Mouse (Mus musculus): Measurements from ENCODE around the gene Rasal3. TPM values are rescaled to one million over a fixed set of nuclear protein-coding genes. Genes with fewer than 3 reads are reported as not detected.

Gene Rasal3
- polyA plus RNA-seq, 1 experiment from 2014 or later, result 1.5 TPM

DNA sequence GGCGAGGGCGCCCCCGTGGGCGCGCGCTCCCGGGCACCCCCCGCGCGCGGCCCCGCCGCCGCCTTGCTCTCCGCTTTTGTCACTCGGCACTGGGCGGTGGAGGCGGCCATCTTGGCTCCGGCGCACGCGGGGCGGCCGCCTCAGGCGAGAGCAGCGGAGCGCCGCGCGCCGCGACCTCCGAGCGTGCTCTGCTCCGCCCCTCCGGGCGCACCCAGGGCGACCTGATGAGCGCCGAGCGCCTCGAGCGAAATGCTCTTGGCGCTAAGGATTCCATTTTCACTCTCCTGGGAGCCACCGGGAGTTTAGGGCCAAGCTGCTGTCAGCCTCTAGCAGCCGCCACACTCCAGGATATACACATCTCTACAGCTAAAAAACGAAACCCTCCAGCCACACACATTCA is 39.1 kb downstream of the Rasal3 start:
- Histone ChIP-seq H3K4me1 (ENCODE audit: control insufficient read depth, insufficient read depth, low read length) (peaks cover 17% of the 10 kb centered on the region), H3K4me3 (ENCODE audit: low read depth, low read length) (peak overlapping the region; percentile 95), H3K27ac (ENCODE audit: low read length) (peak overlapping the region; percentile 52), H3K27me3 (ENCODE audit: control insufficient read depth, insufficient read depth, low read length) (no peaks in the 10 kb centered on the region), H3K9ac (replicated peaks; ENCODE audit: low read depth, low read length) (peak overlapping the region; percentile 97), H3K9me3 (ENCODE audit: control insufficient read depth, low read depth, low read length) (no peaks in the 10 kb centered on the region), H3K36me3 (ENCODE audit: control insufficient read depth, insufficient read depth, low read length) (peaks cover 27% of the 10 kb centered on the region), H3K4me2 (replicated peaks; ENCODE audit: low read depth, low read length) (peak overlapping the region; percentile 49)
- peak; percentile 91 for ATAC-seq (ENCODE audit: insufficient number of reproducible peaks, insufficient read depth, low FRiP score, low read depth)
- WGBS, result under 1% methylated on average over 23 of the region's 47 CpGs

DNA sequence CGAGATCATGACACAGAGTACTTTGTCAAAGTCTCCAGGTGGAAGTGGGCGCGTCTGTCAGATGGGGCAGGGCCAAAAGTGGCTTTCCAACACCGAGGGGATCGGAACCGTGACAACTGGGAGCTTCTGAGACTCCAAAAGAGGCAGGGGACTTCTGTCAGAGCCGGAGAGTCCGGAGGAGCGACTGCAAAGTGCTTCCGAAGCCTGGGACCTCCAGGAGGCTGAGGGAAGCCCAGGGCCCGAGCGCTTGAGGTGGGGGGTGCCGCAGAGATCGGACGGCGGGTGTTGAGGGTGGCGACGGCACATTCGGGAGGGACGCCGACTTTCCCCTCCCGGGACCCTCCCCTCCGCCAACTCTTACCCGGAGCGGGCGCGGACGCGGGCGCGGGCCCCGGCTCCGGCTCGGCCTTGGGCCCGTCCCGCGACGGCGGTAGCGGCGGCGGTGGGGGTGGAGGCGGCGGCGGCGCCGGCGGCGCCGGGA is 39.5 kb downstream of the Rasal3 start:
- Histone ChIP-seq H3K27ac (ENCODE audit: low read length) (peak overlapping the region; percentile 48), H3K4me2 (replicated peaks; ENCODE audit: low read depth, low read length) (peak overlapping the region; percentile 68), H3K9me3 (ENCODE audit: control insufficient read depth, low read depth, low read length) (no peaks in the 10 kb centered on the region), H3K4me1 (ENCODE audit: control insufficient read depth, insufficient read depth, low read length) (peaks cover 17% of the 10 kb centered on the region), H3K4me3 (ENCODE audit: low read depth, low read length) (peak overlapping the region; percentile 95), H3K36me3 (ENCODE audit: control insufficient read depth, insufficient read depth, low read length) (peaks cover 32% of the 10 kb centered on the region), H3K9ac (replicated peaks; ENCODE audit: low read depth, low read length) (peak overlapping the region; percentile 97), H3K27me3 (ENCODE audit: control insufficient read depth, insufficient read depth, low read length) (no peaks in the 10 kb centered on the region)
- WGBS, result under 1% methylated on average over 24 of the region's 50 CpGs
- ATAC-seq (ENCODE audit: insufficient number of reproducible peaks, insufficient read depth, low FRiP score, low read depth), result peak; percentile 39; the same call in 1 of the 2 replicates

DNA sequence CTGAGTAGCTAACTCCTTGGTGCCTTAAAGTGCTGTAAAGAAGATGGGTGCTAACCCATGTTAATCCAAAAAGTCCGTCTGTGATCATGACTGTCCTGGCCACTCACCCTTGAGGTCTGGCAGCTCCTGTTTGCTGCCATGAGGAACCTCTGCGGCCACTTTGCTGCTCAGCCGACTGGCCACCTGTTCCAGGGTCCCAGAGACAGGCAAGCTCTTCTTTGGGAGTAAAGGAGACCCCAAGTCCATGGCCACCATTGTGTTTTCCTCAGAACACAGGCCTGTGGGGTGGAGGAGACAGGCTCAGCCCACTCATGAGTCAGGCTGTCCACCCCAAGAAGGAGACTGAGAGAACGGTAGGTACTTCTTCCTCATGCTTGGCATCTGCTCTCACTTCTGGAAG is 40.7 kb downstream of the Rasal3 start:
- peak overlapping the region; percentile 95 for H3K4me3 ChIP-seq (ENCODE audit: low read depth, low read length)
- no peak overlapping the region for H3K27ac ChIP-seq (ENCODE audit: low read length)
- H3K4me2 ChIP-seq (replicated peaks; ENCODE audit: low read depth, low read length), result peak overlapping the region; percentile 68
- WGBS, result 82% methylated on average over 4 of the region's 4 CpGs
- H3K9ac ChIP-seq (replicated peaks; ENCODE audit: low read depth, low read length), result 0 out of 2 replicates have a peak overlapping the region, but pooled peaks have one; percentile 15
- H3K27me3 ChIP-seq (ENCODE audit: control insufficient read depth, insufficient read depth, low read length), result no peaks in the 10 kb centered on the region
- H3K36me3 ChIP-seq (ENCODE audit: control insufficient read depth, insufficient read depth, low read length), result peaks cover 44% of the 10 kb centered on the region
- ATAC-seq (ENCODE audit: insufficient number of reproducible peaks, insufficient read depth, low FRiP score, low read depth), result no peak
- peaks cover 17% of the 10 kb centered on the region for H3K4me1 ChIP-seq (ENCODE audit: control insufficient read depth, insufficient read depth, low read length)
- H3K9me3 ChIP-seq (ENCODE audit: control insufficient read depth, low read depth, low read length), result no peaks in the 10 kb centered on the region

GRCm38 (mm10) chr17:32359928-32360327 is 43.5 kb downstream of the Rasal3 start:
- Histone ChIP-seq H3K4me1 (ENCODE audit: control insufficient read depth, insufficient read depth, low read length) (peaks cover 15% of the 10 kb centered on the region), H3K27ac (ENCODE audit: low read length) (no peak overlapping the region), H3K4me3 (ENCODE audit: low read depth, low read length) (no peak overlapping the region), H3K4me2 (replicated peaks; ENCODE audit: low read depth, low read length) (no peak overlapping the region), H3K27me3 (ENCODE audit: control insufficient read depth, insufficient read depth, low read length) (no peaks in the 10 kb centered on the region), H3K9ac (replicated peaks; ENCODE audit: low read depth, low read length) (no peak overlapping the region), H3K36me3 (ENCODE audit: control insufficient read depth, insufficient read depth, low read length) (peaks cover 71% of the 10 kb centered on the region), H3K9me3 (ENCODE audit: control insufficient read depth, low read depth, low read length) (no peaks in the 10 kb centered on the region)
- ATAC-seq (ENCODE audit: insufficient number of reproducible peaks, insufficient read depth, low FRiP score, low read depth), result no peak
- 83% methylated on average over 17 of the region's 18 CpGs for WGBS

GRCm38 (mm10) chr17:32358943-32359340 is 44.4 kb downstream of the Rasal3 start:
- no peak overlapping the region for H3K9ac ChIP-seq (replicated peaks; ENCODE audit: low read depth, low read length)
- peaks cover 81% of the 10 kb centered on the region for H3K36me3 ChIP-seq (ENCODE audit: control insufficient read depth, insufficient read depth, low read length)
- no peaks in the 10 kb centered on the region for H3K9me3 ChIP-seq (ENCODE audit: control insufficient read depth, low read depth, low read length)
- H3K4me1 ChIP-seq (ENCODE audit: control insufficient read depth, insufficient read depth, low read length), result peaks cover 10% of the 10 kb centered on the region
- H3K4me3 ChIP-seq (ENCODE audit: low read depth, low read length), result no peak overlapping the region
- 91% methylated on average over 6 of the region's 6 CpGs for WGBS
- H3K27me3 ChIP-seq (ENCODE audit: control insufficient read depth, insufficient read depth, low read length), result no peaks in the 10 kb centered on the region
- no peak overlapping the region for H3K27ac ChIP-seq (ENCODE audit: low read length)
- no peak overlapping the region for H3K4me2 ChIP-seq (replicated peaks; ENCODE audit: low read depth, low read length)
- ATAC-seq (ENCODE audit: insufficient number of reproducible peaks, insufficient read depth, low FRiP score, low read depth), result no peak

GRCm38 (mm10) chr17:32358192-32358942 is 45.0 kb downstream of the Rasal3 start:
- peaks cover 81% of the 10 kb centered on the region for H3K36me3 ChIP-seq (ENCODE audit: control insufficient read depth, insufficient read depth, low read length)
- WGBS, result 93% methylated on average over 7 of the region's 7 CpGs
- no peaks in the 10 kb centered on the region for H3K9me3 ChIP-seq (ENCODE audit: control insufficient read depth, low read depth, low read length)
- H3K4me2 ChIP-seq (replicated peaks; ENCODE audit: low read depth, low read length), result no peak overlapping the region
- H3K9ac ChIP-seq (replicated peaks; ENCODE audit: low read depth, low read length), result no peak overlapping the region
- H3K4me3 ChIP-seq (ENCODE audit: low read depth, low read length), result no peak overlapping the region
- peaks cover 10% of the 10 kb centered on the region for H3K4me1 ChIP-seq (ENCODE audit: control insufficient read depth, insufficient read depth, low read length)
- no peaks in the 10 kb centered on the region for H3K27me3 ChIP-seq (ENCODE audit: control insufficient read depth, insufficient read depth, low read length)
- ATAC-seq (ENCODE audit: insufficient number of reproducible peaks, insufficient read depth, low FRiP score, low read depth), result no peak
- H3K27ac ChIP-seq (ENCODE audit: low read length), result no peak overlapping the region

DNA sequence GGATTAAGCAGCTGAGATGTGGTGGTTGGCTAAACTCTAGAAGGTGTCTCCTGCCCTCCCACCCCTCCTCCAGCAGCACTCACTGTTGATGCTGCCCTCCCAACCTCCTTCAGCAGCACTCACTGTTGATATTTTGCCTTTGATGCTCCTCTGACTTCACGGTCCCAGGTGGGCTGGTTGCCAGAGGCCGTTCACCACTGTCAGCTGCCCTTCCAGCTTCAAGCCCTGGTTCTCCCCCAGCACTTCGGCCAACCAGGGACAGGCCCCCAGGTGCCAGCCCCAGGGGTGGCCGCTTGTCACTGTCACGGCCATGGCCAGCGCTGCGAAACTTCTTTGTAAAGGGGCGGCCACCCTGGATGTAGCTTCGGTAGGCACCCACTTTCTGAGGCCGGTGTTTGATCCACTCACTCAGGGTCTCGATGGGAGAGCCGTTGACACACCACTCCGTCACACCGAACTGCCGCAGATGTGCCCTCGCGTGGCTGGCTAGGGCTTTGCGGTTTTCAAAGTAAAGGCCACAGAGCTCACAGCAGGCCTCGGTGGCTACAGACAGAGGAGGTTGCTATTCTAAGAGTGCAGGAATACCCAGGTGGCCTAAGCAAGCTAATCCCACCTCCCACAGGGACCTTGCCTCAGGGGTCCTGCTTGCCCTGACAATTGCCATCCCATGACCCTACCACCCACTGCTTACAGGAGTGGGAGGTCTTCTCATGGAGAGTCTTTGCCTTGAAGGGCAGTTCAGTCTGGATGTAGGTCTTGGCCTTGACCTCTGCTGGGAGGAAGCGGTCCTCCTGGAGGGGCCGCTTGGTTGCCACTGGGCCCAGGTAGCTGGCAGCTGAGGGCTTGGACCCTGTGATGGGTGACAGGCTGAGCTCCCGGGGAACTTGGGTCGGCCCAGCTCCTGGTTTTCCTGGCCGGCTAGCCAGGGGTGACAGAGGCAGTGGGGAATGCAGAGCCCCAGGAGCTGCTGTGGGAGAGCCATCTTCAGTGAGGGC is 46.3 kb downstream of the Rasal3 start:
- Histone ChIP-seq H3K36me3 (ENCODE audit: control insufficient read depth, insufficient read depth, low read length) (peaks cover 83% of the 10 kb centered on the region), H3K9me3 (ENCODE audit: control insufficient read depth, low read depth, low read length) (no peaks in the 10 kb centered on the region), H3K4me1 (ENCODE audit: control insufficient read depth, insufficient read depth, low read length) (no peaks in the 10 kb centered on the region), H3K4me2 (replicated peaks; ENCODE audit: low read depth, low read length) (no peak overlapping the region), H3K4me3 (ENCODE audit: low read depth, low read length) (no peak overlapping the region), H3K27ac (ENCODE audit: low read length) (no peak overlapping the region), H3K27me3 (ENCODE audit: control insufficient read depth, insufficient read depth, low read length) (no peaks in the 10 kb centered on the region), H3K9ac (replicated peaks; ENCODE audit: low read depth, low read length) (no peak overlapping the region)
- no peak for ATAC-seq (ENCODE audit: insufficient number of reproducible peaks, insufficient read depth, low FRiP score, low read depth)
- WGBS, result 85% methylated on average over 24 of the region's 24 CpGs

- H3K27me3 ChIP-seq (ENCODE audit: control insufficient read depth, insufficient read depth, low read length), result no peaks in the 10 kb centered on the region
- WGBS, result 85% methylated on average over 9 of the region's 9 CpGs
- H3K4me1 ChIP-seq (ENCODE audit: control insufficient read depth, insufficient read depth, low read length), result no peaks in the 10 kb centered on the region
- no peak overlapping the region for H3K9ac ChIP-seq (replicated peaks; ENCODE audit: low read depth, low read length)
- no peaks in the 10 kb centered on the region for H3K9me3 ChIP-seq (ENCODE audit: control insufficient read depth, low read depth, low read length)
- H3K4me2 ChIP-seq (replicated peaks; ENCODE audit: low read depth, low read length), result no peak overlapping the region
- H3K36me3 ChIP-seq (ENCODE audit: control insufficient read depth, insufficient read depth, low read length), result peaks cover 75% of the 10 kb centered on the region
- ATAC-seq (ENCODE audit: insufficient number of reproducible peaks, insufficient read depth, low FRiP score, low read depth), result no peak
- no peak overlapping the region for H3K4me3 ChIP-seq (ENCODE audit: low read depth, low read length)
- no peak overlapping the region for H3K27ac ChIP-seq (ENCODE audit: low read length)
Observed at GRCm38 (mm10) chr17:32356281-32356680, 47.1 kb downstream of the Rasal3 start.
